Mouse (Mus musculus) hindlimb bud, embryonic 11.5 days (tissue): ENCODE results near the gene Atat1.

Experiments
- DNase-seq: peaks from one replicate; pipeline ENCODE4 v3.0.0-alpha.2; 2012; ENCODE audit warnings: low read depth, low spot score; ENCODE audit errors: extremely low spot score

Gene Atat1

GRCm38 (mm10) chr17:35874721-35875120, 35.2 kb downstream of the Atat1 start:
- DNase-seq = no peak

GRCm38 (mm10) chr17:35873774-35874519, 35.9 kb downstream of the Atat1 start:
- DNase-seq = no peak

- DNase-seq = no peak
Measured at GRCm38 (mm10) chr17:35870884-35871696, 38.8 kb downstream of the Atat1 start.

- no peak for DNase-seq
Measured at GRCm38 (mm10) chr17:35870151-35870883, 39.6 kb downstream of the Atat1 start.

- DNase-seq = no peak
Measured at GRCm38 (mm10) chr17:35869346-35870067, 40.4 kb downstream of the Atat1 start.

- DNase-seq = no peak
Measured at GRCm38 (mm10) chr17:35868961-35869345, 40.9 kb downstream of the Atat1 start.

GRCm38 (mm10) chr17:35868165-35868820, 41.6 kb downstream of the Atat1 start:
- DNase-seq = no peak

GRCm38 (mm10) chr17:35866911-35867890, 42.7 kb downstream of the Atat1 start:
- no peak for DNase-seq

GRCm38 (mm10) chr17:35866281-35866831, 43.5 kb downstream of the Atat1 start:
- DNase-seq = no peak

- no peak for DNase-seq
Measured at GRCm38 (mm10) chr17:35865481-35866280, 44.2 kb downstream of the Atat1 start, which contains the start of gene Ppp1r18. Gene Ppp1r18, plus strand, starts transcription at chr17:35865593.

GRCm38 (mm10) chr17:35864832-35865353, 45.0 kb downstream of the Atat1 start:
- DNase-seq = no peak

GRCm38 (mm10) chr17:35861198-35861857, 48.5 kb downstream of the Atat1 start, which contains the start of gene Nrm:
Gene Nrm, plus strand, starts transcription at chr17:35861318.
- DNase-seq = no peak

- no peak for DNase-seq
Measured at GRCm38 (mm10) chr17:35860831-35861197, 49.1 kb downstream of the Atat1 start.

GRCm38 (mm10) chr17:35859835-35860234, 50.0 kb downstream of the Atat1 start:
- no peak for DNase-seq

- no peak for DNase-seq
Measured at GRCm38 (mm10) chr17:35859371-35859770, 50.5 kb downstream of the Atat1 start.

GRCm38 (mm10) chr17:35850974-35851373, 58.9 kb downstream of the Atat1 start:
- no peak for DNase-seq

GRCm38 (mm10) chr17:35848112-35848511, 61.8 kb downstream of the Atat1 start:
- no peak for DNase-seq
